Mouse (Mus musculus): ENCODE results near the gene Ogfod3. TPM values are rescaled to one million over a fixed set of nuclear protein-coding genes. Genes with fewer than 3 reads are reported as not detected.

Gene Ogfod3
- total RNA-seq, 1 experiment from 2014 or later, result 5.4 TPM

DNA sequence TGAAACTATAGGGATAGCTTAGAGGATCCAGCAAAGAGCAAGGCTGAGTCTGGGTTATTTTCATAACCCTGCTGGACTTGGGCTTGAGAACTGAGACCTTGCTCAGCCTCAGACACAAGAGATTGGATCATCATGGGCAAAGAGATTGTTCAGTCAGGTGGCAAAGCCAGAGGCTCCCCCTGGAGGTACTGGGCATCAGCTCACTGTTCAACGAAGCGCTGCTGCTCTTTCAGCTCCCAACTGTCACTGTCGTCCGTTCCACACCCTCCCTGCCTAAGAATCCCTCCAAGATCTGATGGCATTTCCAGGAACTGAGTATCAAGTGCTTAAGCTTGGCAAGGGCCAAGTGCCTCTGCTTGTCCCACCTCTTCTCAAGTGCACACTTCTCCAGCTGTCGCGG lies 65.8 kb downstream of the Ogfod3 start:
- no peak for ATAC-seq (ENCODE audit: extremely low read depth, insufficient number of reproducible peaks, low FRiP score, poor library complexity, severe bottlenecking)

DNA sequence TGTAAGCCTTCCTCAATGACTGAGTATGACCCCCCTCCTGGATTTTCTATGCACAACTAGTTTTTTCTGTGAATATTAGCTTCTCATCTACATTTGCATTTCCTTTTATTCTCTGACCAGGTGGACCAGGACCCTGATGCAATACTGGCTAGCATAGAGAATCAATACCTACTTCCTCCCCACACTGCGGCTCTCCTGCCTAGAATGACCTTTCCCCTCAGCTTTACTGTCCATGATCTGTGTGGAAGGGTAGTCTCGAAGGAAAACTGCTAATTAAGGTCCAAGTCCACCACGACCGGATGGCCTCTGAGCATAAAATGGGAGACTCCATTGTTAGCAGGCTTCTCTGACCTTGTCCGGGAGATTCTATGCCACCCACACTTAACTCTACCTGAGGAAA lies 66.8 kb downstream of the Ogfod3 start:
- no peak for ATAC-seq (ENCODE audit: extremely low read depth, insufficient number of reproducible peaks, low FRiP score, poor library complexity, severe bottlenecking)

DNA sequence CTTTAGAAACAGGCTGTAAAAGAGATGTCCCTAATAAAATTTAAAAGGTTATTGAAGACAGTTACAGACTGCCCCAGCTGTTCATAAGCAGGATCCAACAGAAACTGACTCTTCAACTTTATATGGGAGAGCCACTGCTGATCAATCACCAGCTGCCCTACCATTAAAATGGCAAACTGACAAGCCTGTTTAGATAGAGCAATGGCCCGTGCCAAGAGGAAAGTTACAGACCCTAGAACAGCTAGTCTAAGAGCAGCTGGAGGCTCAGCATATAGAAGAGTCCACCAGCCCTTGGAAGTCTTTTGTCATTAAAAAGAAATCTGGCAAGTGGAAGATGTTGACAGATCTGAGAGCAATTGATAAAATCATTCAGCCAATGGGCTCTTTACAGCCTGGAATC lies 69.9 kb downstream of the Ogfod3 start:
- ATAC-seq (ENCODE audit: extremely low read depth, insufficient number of reproducible peaks, low FRiP score, poor library complexity, severe bottlenecking), result no peak

DNA sequence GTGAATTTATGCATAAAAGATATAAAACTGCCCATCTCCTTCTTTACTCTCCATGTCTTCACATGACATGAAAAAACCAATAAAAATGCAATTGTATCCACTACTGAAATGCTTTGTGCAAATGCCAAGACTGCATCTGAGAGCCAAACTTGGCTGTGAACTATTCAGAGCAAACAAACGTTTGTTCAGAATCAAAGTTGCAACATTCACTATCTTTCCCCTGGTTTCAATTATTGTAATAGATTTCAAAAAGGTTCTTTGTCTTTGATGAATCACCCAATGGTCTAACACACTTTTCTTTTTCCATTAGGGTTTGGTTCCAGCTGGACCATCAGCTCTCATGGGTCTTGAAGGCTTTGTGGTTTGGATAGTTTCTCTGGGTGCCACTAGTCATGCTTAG lies 74.9 kb downstream of the Ogfod3 start:
- ATAC-seq (ENCODE audit: extremely low read depth, insufficient number of reproducible peaks, low FRiP score, poor library complexity, severe bottlenecking), result no peak

Other genes with a start within 250 kb of the Ogfod3 start
- gene Csnk1d, start 213.4 kb downstream of the Ogfod3 start, total RNA-seq (2017), result 89.3 and 108 TPM in 2 replicates
- 5.6 and 6.9 TPM in 2 replicates for gene Cd7, start 165.3 kb downstream of the Ogfod3 start, total RNA-seq (2017)
- gene Sectm1b, start 141.1 kb downstream of the Ogfod3 start, total RNA-seq (2017), result not detected in 2 replicates
- gene Sectm1a, start 123.5 kb downstream of the Ogfod3 start, total RNA-seq (2017), result not detected in 2 replicates
- not detected in 2 replicates for gene Tex19.2, start 86.0 kb downstream of the Ogfod3 start, total RNA-seq (2017)
- not detected in 2 replicates for gene Tex19.1, start 58.6 kb downstream of the Ogfod3 start, total RNA-seq (2017)
- not detected in 2 replicates for gene Uts2r, start 44.4 kb downstream of the Ogfod3 start, total RNA-seq (2017)
- 11.5 and 17.3 TPM in 2 replicates for gene Hexdc, start 278 bp downstream of the Ogfod3 start, total RNA-seq (2017)
- 116 and 134 TPM in 2 replicates for gene Cybc1, start 24.6 kb upstream of the Ogfod3 start, total RNA-seq (2017)
- gene Narf, start 32.5 kb upstream of the Ogfod3 start, total RNA-seq (2017), result 71.0 and 76.1 TPM in 2 replicates
- 22.1 and 26.4 TPM in 2 replicates for gene Foxk2, start 55.3 kb upstream of the Ogfod3 start, total RNA-seq (2017)
- 51.9 and 56.8 TPM in 2 replicates for gene Wdr45b, start 149.7 kb upstream of the Ogfod3 start, total RNA-seq (2017)
- not detected in 2 replicates for gene Rab40b, start 183.5 kb upstream of the Ogfod3 start, total RNA-seq (2017)
- gene Fn3krp, start 216.7 kb upstream of the Ogfod3 start, total RNA-seq (2017), result 4.9 and 5.7 TPM in 2 replicates
- 0.25 TPM in 1 of 2 replicates, not detected in the other for gene Fn3k, start 230.2 kb upstream of the Ogfod3 start, total RNA-seq (2017)
- gene Tbcd, start 247.2 kb upstream of the Ogfod3 start, total RNA-seq (2017), result 16.0 and 17.6 TPM in 2 replicates